Mouse (Mus musculus) hindbrain, embryonic 11.5 days (tissue): ENCODE data around the gene Vmn2r92. TPM values are rescaled to one million over a fixed set of nuclear protein-coding genes. Genes with fewer than 3 reads are reported as not detected.
"Not testable (repeated sequence)": the region's sequence is repeated elsewhere in the genome, so short reads cannot be mapped to it uniquely, and the experiment has no call there.

Experiments
- ATAC-seq: fragments of 200-750 bp; cut with Nextera tagmentation; 2 replicates; pipeline ENCODE4 v1.8.0; 2017; ENCODE audit warnings: mild to moderate bottlenecking, moderate TSS enrichment, moderate library complexity; ENCODE audit not compliant: low FRiP score
- DNase-seq: peaks from one replicate; pipeline ENCODE4 v3.0.0-alpha.2; 2015; ENCODE audit warnings: low spot score
- H3K27ac ChIP-seq: fragments of 300-500 bp; sonication (generic); 2 replicates; pipeline ENCODE4 v1.5.1; 2014; ENCODE audit warnings: mild to moderate bottlenecking, low read depth, low read length
- H3K27me3 ChIP-seq: fragments of 300-500 bp; sonication (generic); 2 replicates; pipeline ENCODE4 v1.6.1; 2014; ENCODE audit warnings: mild to moderate bottlenecking, low read length, moderate library complexity, mixed read lengths; ENCODE audit not compliant: control insufficient read depth, insufficient read depth
- H3K36me3 ChIP-seq: fragments of 300-500 bp; sonication (generic); 2 replicates; pipeline ENCODE4 v1.6.1; 2014; ENCODE audit warnings: mild to moderate bottlenecking, low read length, moderate library complexity, mixed read lengths; ENCODE audit not compliant: control insufficient read depth, insufficient read depth
- H3K4me1 ChIP-seq: fragments of 300-500 bp; sonication (generic); replicated peaks from 2 replicates; pipeline ENCODE4 v1.6.1; 2014; ENCODE audit warnings: low read length, mixed read lengths; ENCODE audit not compliant: control insufficient read depth, insufficient read depth
- H3K4me2 ChIP-seq: fragments of 300-500 bp; sonication (generic); replicated peaks from 2 replicates; pipeline ENCODE4 v1.6.1; 2014; ENCODE audit warnings: mild to moderate bottlenecking, low read depth, low read length
- H3K4me3 ChIP-seq: fragments of 300-500 bp; sonication (generic); 2 replicates; pipeline ENCODE4 v1.5.1; 2014; ENCODE audit warnings: low read depth, low read length
- H3K9ac ChIP-seq: fragments of 300-500 bp; sonication (generic); 2 replicates; pipeline ENCODE4 v1.6.1; 2014; ENCODE audit warnings: low read depth, low read length
- H3K9me3 ChIP-seq: fragments of 300-500 bp; sonication (generic); 2 replicates; pipeline ENCODE4 v1.6.1; 2016; ENCODE audit warnings: low read length; ENCODE audit not compliant: control insufficient read depth
- whole genome bisulfite sequencing: fragments of 180-500 bp; shearing (Covaris S2); extraction: QIAGEN DNeasy Blood & Tissue Kit; methylation state at CpG from one replicate; pipeline ENCODE4 v1.1.7; 2014; 5-methylcytosine and 5-hydroxymethylcytosine counted together
- polyA plus RNA-seq: library from polyadenylated mRNA; unstranded; fragments of >200 nt; fragmentation: Nextera tagmentation; extraction: Ambion mirVana; gene quantifications from 2 replicates; pipeline ENCODE4 v1.2.1, GENCODE M21; 2014

The Vmn2r92 gene
- polyA plus RNA-seq = not detected in 2 replicates

GRCm38 (mm10) chr17:18151587-18151986 is at the start of gene Vmn2r92:
Gene Vmn2r92 (plus strand): TSS chr17:18151887.
- WGBS = 69% methylated on average over 1 of the region's 1 CpGs
- H3K36me3 ChIP-seq, H3K9me3 ChIP-seq, H3K4me2 ChIP-seq, H3K9ac ChIP-seq, H3K27ac ChIP-seq, H3K27me3 ChIP-seq, ATAC-seq, H3K4me3 ChIP-seq, DNase-seq, H3K4me1 ChIP-seq: not testable (repeated sequence)

DNA sequence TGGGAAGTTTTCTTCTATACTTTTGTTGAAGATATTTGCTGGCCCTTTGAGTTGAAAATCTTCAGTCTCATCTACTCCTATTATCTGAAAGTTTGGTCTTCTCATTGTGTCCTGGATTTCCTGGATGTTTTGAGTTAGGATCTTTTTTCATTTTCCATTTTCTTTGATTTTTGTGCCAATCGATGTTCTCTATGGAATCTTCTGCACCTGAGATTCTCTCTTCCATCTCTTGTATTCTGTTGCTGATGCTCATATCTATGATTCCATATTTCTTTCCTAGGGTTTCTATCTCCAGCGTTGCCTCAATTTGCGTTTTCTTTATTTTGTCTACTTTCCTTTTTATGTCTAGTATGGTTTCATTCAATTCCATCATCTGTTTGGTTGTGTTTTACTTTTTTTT is 49.4 kb upstream of the Vmn2r92 start:
- DNase-seq = peak; percentile 1

GRCm38 (mm10) chr17:18161194-18161593 is 9.5 kb downstream of the Vmn2r92 start:
- not testable (repeated sequence) for H3K4me1 ChIP-seq
- WGBS = 66% methylated on average over 2 of the region's 2 CpGs

More for the DNA sequence above, 49.4 kb upstream of the Vmn2r92 start:
- H3K4me3 ChIP-seq, H3K4me2 ChIP-seq, H3K27ac ChIP-seq, ATAC-seq, H3K9me3 ChIP-seq, H3K36me3 ChIP-seq, H3K4me1 ChIP-seq, H3K27me3 ChIP-seq, H3K9ac ChIP-seq: not testable (repeated sequence)
- WGBS = 89% methylated on average over 3 of the region's 3 CpGs

DNA sequence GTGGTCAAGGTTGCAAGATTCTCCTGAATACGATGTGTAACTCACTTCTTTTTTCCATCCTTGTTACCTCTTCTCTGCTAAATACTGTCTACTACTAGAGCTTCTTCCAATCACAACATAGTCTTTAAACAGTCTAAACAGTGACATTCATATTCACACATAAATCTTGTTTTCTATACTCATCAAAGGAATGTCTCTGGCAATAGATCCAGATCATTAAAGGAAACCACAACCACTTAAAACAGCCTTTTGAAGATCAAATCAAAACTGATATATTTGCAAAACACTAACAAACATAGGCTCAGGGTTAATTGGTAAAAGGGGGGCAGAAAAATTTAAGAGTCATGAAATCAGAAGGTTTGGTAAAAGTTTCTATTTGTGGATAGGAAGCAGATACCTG is 38.0 kb downstream of the Vmn2r92 start:
- H3K27me3 ChIP-seq = no peaks in the 10 kb centered on the region
- no peaks in the 10 kb centered on the region for H3K4me1 ChIP-seq
- DNase-seq (no peak), ATAC-seq (no peak)
- 90% methylated on average over 1 of the region's 1 CpGs for WGBS
- H3K9me3 ChIP-seq = no peaks in the 10 kb centered on the region
- H3K4me3 ChIP-seq = no peak overlapping the region
- no peak overlapping the region for H3K4me2 ChIP-seq
- no peak overlapping the region for H3K9ac ChIP-seq
- H3K36me3 ChIP-seq = no peaks in the 10 kb centered on the region
- H3K27ac ChIP-seq = no peak overlapping the region

More at GRCm38 (mm10) chr17:18161194-18161593, 9.5 kb downstream of the Vmn2r92 start:
- not testable (repeated sequence) for H3K4me3 ChIP-seq, H3K4me2 ChIP-seq, H3K36me3 ChIP-seq, DNase-seq, ATAC-seq, H3K9me3 ChIP-seq, H3K27me3 ChIP-seq, H3K9ac ChIP-seq, H3K27ac ChIP-seq

GRCm38 (mm10) chr17:18221300-18221699 is 69.6 kb downstream of the Vmn2r92 start:
- Histone ChIP-seq H3K36me3 (no peaks in the 10 kb centered on the region), H3K9ac (no peak overlapping the region), H3K4me2 (no peak overlapping the region), H3K27me3 (no peaks in the 10 kb centered on the region), H3K9me3 (peaks cover 3% of the 10 kb centered on the region; the same call in 1 of the 2 replicates), H3K4me3 (no peak overlapping the region), H3K27ac (no peak overlapping the region), H3K4me1 (no peaks in the 10 kb centered on the region)
- ATAC-seq (no peak), DNase-seq (no peak)

GRCm38 (mm10) chr17:18231996-18232395 is 80.3 kb downstream of the Vmn2r92 start:
- Histone ChIP-seq H3K36me3 (no peaks in the 10 kb centered on the region), H3K27ac (no peak overlapping the region), H3K4me1 (no peaks in the 10 kb centered on the region), H3K4me2 (no peak overlapping the region), H3K9ac (no peak overlapping the region), H3K9me3 (no peaks in the 10 kb centered on the region), H3K27me3 (no peaks in the 10 kb centered on the region), H3K4me3 (no peak overlapping the region)
- 68% methylated on average over 2 of the region's 2 CpGs for WGBS
- ATAC-seq = no peak
- no peak for DNase-seq

GRCm38 (mm10) chr17:18236931-18237330 is 85.2 kb downstream of the Vmn2r92 start:
- Histone ChIP-seq H3K4me1 (no peaks in the 10 kb centered on the region), H3K4me2 (no peak overlapping the region), H3K27ac (no peak overlapping the region), H3K9me3 (no peaks in the 10 kb centered on the region), H3K36me3 (no peaks in the 10 kb centered on the region), H3K4me3 (no peak overlapping the region), H3K9ac (no peak overlapping the region), H3K27me3 (no peaks in the 10 kb centered on the region)
- 82% methylated on average over 13 of the region's 14 CpGs for WGBS
- no peak for DNase-seq
- ATAC-seq = no peak

Other genes with a start within 250 kb of the Vmn2r92 start
- not detected in 2 replicates for gene Fpr-rs4, start 130.2 kb upstream of the Vmn2r92 start, polyA plus RNA-seq
- not detected in 2 replicates for gene Vmn2r124, start 102.5 kb upstream of the Vmn2r92 start, polyA plus RNA-seq
- not detected in 2 replicates for gene Vmn2r91, start 66.9 kb upstream of the Vmn2r92 start, polyA plus RNA-seq
- not detected in 2 replicates for gene Vmn2r94, start 125.9 kb downstream of the Vmn2r92 start, polyA plus RNA-seq
- gene Vmn2r93, start 146.2 kb downstream of the Vmn2r92 start, polyA plus RNA-seq = not detected in 2 replicates